Mouse (Mus musculus) heart, embryonic 15.5 days (tissue): ENCODE measurements at regions not wholly inside any gene's neighbourhood (a gene's known extent, or its start where the extent isn't known, plus 50 kb on each side); places are given as distances from the start of the nearest gene placed in this dataset.
"Not testable (repeated sequence)": the region's sequence is repeated elsewhere in the genome, so short reads cannot be mapped to it uniquely, and the experiment has no call there.

Experiments
- ATAC-seq: fragments of 200-750 bp; cut with Nextera tagmentation; replicated peaks from 2 replicates; pipeline ENCODE4 v1.8.0; 2017; ENCODE audit warnings: low read depth, moderate TSS enrichment; ENCODE audit not compliant: insufficient number of reproducible peaks, insufficient read depth, low FRiP score
- H3K27ac ChIP-seq: fragments of 300-500 bp; sonication (generic); 2 replicates; pipeline ENCODE4 v1.5.1; 2015; ENCODE audit warnings: mild to moderate bottlenecking, inconsistent platforms
- H3K27me3 ChIP-seq: fragments of 300-500 bp; sonication (generic); 2 replicates; pipeline ENCODE4 v1.6.1; 2015; ENCODE audit warnings: inconsistent platforms
- H3K36me3 ChIP-seq: fragments of 300-500 bp; sonication (generic); 2 replicates; pipeline ENCODE4 v1.6.1; 2015; ENCODE audit warnings: mild to moderate bottlenecking, inconsistent platforms
- H3K4me1 ChIP-seq: fragments of 300-500 bp; sonication (generic); replicated peaks from 2 replicates; pipeline ENCODE4 v1.6.1; 2015; ENCODE audit warnings: inconsistent platforms
- H3K4me2 ChIP-seq: fragments of 300-500 bp; sonication (generic); 2 replicates; pipeline ENCODE4 v1.6.1; 2015; ENCODE audit warnings: inconsistent platforms, mild to moderate bottlenecking, moderate library complexity
- H3K4me3 ChIP-seq: fragments of 300-500 bp; sonication (generic); 2 replicates; pipeline ENCODE4 v1.5.1; 2015; ENCODE audit warnings: mild to moderate bottlenecking, inconsistent platforms
- H3K9ac ChIP-seq: fragments of 300-500 bp; sonication (generic); 2 replicates; pipeline ENCODE4 v1.6.1; 2015; ENCODE audit warnings: mild to moderate bottlenecking, inconsistent platforms
- H3K9me3 ChIP-seq: fragments of 300-500 bp; sonication (generic); replicated peaks from 2 replicates; pipeline ENCODE4 v1.6.1; 2016; ENCODE audit warnings: inconsistent platforms
- WGBS: fragments of 180-500 bp; shearing (Covaris S2); methylation state at CpG from one replicate; pipeline ENCODE4 v1.1.7; 2015; ENCODE audit warnings: mixed read lengths; 5-methylcytosine and 5-hydroxymethylcytosine counted together

GRCm38 (mm10) chr12:70650470-70650869 is 174.8 kb upstream of the Frmd6 start:
- H3K9me3 ChIP-seq: no peaks in the 10 kb centered on the region
- H3K9ac ChIP-seq: no peak overlapping the region
- H3K36me3 ChIP-seq: no peaks in the 10 kb centered on the region
- 77% methylated on average over 4 of the region's 4 CpGs for WGBS
- peak overlapping the region; percentile 79 for H3K27ac ChIP-seq
- no peaks in the 10 kb centered on the region for H3K27me3 ChIP-seq
- peaks cover 52% of the 10 kb centered on the region for H3K4me1 ChIP-seq
- no peak overlapping the region for H3K4me2 ChIP-seq
- H3K4me3 ChIP-seq: no peak overlapping the region
- no peak for ATAC-seq

GRCm38 (mm10) chr12:70652751-70653150 is 172.6 kb upstream of the Frmd6 start:
- WGBS: 81% methylated on average over 3 of the region's 3 CpGs
- no peaks in the 10 kb centered on the region for H3K36me3 ChIP-seq
- H3K27ac ChIP-seq: no peak overlapping the region
- no peaks in the 10 kb centered on the region for H3K27me3 ChIP-seq
- no peak for ATAC-seq
- peaks cover 64% of the 10 kb centered on the region for H3K4me1 ChIP-seq
- H3K9ac ChIP-seq: no peak overlapping the region
- H3K4me3 ChIP-seq: no peak overlapping the region
- H3K4me2 ChIP-seq: no peak overlapping the region
- H3K9me3 ChIP-seq: no peaks in the 10 kb centered on the region

- H3K4me2 ChIP-seq: no peak overlapping the region
- peaks cover 52% of the 10 kb centered on the region for H3K4me1 ChIP-seq
- no peaks in the 10 kb centered on the region for H3K36me3 ChIP-seq
- H3K27ac ChIP-seq: peak overlapping the region; percentile 70
- ATAC-seq: no peak
- 85% methylated on average over 8 of the region's 8 CpGs for WGBS
- no peak overlapping the region for H3K9ac ChIP-seq
- no peak overlapping the region for H3K4me3 ChIP-seq
- no peaks in the 10 kb centered on the region for H3K9me3 ChIP-seq
- no peaks in the 10 kb centered on the region for H3K27me3 ChIP-seq
These were observed 171.3 kb upstream of the Frmd6 start for GRCm38 (mm10) chr12:70653971-70654370.

GRCm38 (mm10) chr12:70654546-70654945 is 170.8 kb upstream of the Frmd6 start:
- H3K9me3 ChIP-seq: no peaks in the 10 kb centered on the region
- H3K27ac ChIP-seq: peak overlapping the region; percentile 70
- no peaks in the 10 kb centered on the region for H3K27me3 ChIP-seq
- H3K9ac ChIP-seq: no peak overlapping the region
- no peaks in the 10 kb centered on the region for H3K36me3 ChIP-seq
- 22% methylated on average over 3 of the region's 3 CpGs for WGBS
- peaks cover 46% of the 10 kb centered on the region for H3K4me1 ChIP-seq
- no peak overlapping the region for H3K4me3 ChIP-seq
- peak; percentile 55; the same call in 1 of the 2 replicates for ATAC-seq
- H3K4me2 ChIP-seq: no peak overlapping the region

- Histone ChIP-seq H3K36me3 (no peaks in the 10 kb centered on the region), H3K9me3 (no peaks in the 10 kb centered on the region), H3K9ac (no peak overlapping the region), H3K4me2 (no peak overlapping the region), H3K4me3 (no peak overlapping the region), H3K27me3 (no peaks in the 10 kb centered on the region), H3K27ac (peak overlapping the region; percentile 70; the same call in 1 of the 2 replicates), H3K4me1 (peaks cover 38% of the 10 kb centered on the region)
- 90% methylated on average over 2 of the region's 2 CpGs for WGBS
- no peak for ATAC-seq
These were observed 169.9 kb upstream of the Frmd6 start for GRCm38 (mm10) chr12:70655411-70655811.

- ATAC-seq: no peak
These were observed 169.3 kb upstream of the Frmd6 start for GRCm38 (mm10) chr12:70655900-70656544.

GRCm38 (mm10) chr12:70656805-70657492 is 168.4 kb upstream of the Frmd6 start:
- 0 out of 2 replicates have a peak, but pooled peaks have one; percentile 49 for ATAC-seq
- Histone ChIP-seq H3K4me3 (no peak overlapping the region), H3K27me3 (no peaks in the 10 kb centered on the region), H3K27ac (peak overlapping the region; percentile 59), H3K9ac (no peak overlapping the region), H3K4me1 (peaks cover 34% of the 10 kb centered on the region), H3K4me2 (no peak overlapping the region), H3K36me3 (no peaks in the 10 kb centered on the region), H3K9me3 (no peaks in the 10 kb centered on the region)
- WGBS: 36% methylated on average over 7 of the region's 7 CpGs

More at GRCm38 (mm10) chr12:70655900-70656544, 169.3 kb upstream of the Frmd6 start:
- WGBS: 74% methylated on average over 8 of the region's 8 CpGs
- H3K4me3 ChIP-seq: no peak overlapping the region
- peak overlapping the region; percentile 59 for H3K27ac ChIP-seq
- H3K36me3 ChIP-seq: no peaks in the 10 kb centered on the region
- H3K4me2 ChIP-seq: no peak overlapping the region
- H3K4me1 ChIP-seq: peaks cover 36% of the 10 kb centered on the region
- H3K27me3 ChIP-seq: no peaks in the 10 kb centered on the region
- no peak overlapping the region for H3K9ac ChIP-seq
- H3K9me3 ChIP-seq: no peaks in the 10 kb centered on the region

- Histone ChIP-seq H3K9me3 (no peaks in the 10 kb centered on the region), H3K4me3 (no peak overlapping the region), H3K36me3 (no peaks in the 10 kb centered on the region), H3K9ac (no peak overlapping the region), H3K4me1 (peaks cover 34% of the 10 kb centered on the region), H3K27me3 (no peaks in the 10 kb centered on the region), H3K4me2 (no peak overlapping the region), H3K27ac (no peak overlapping the region)
- no peak for ATAC-seq
- 81% methylated on average over 3 of the region's 3 CpGs for WGBS
These were observed 167.9 kb upstream of the Frmd6 start for GRCm38 (mm10) chr12:70657493-70657810.

- Histone ChIP-seq H3K36me3 (no peaks in the 10 kb centered on the region), H3K9me3 (no peaks in the 10 kb centered on the region), H3K4me2 (no peak overlapping the region), H3K9ac (no peak overlapping the region), H3K4me3 (no peak overlapping the region), H3K27ac (no peak overlapping the region), H3K27me3 (no peaks in the 10 kb centered on the region), H3K4me1 (peaks cover 34% of the 10 kb centered on the region)
- ATAC-seq: no peak
- WGBS: 84% methylated on average over 5 of the region's 5 CpGs
These were observed 167.2 kb upstream of the Frmd6 start for GRCm38 (mm10) chr12:70658106-70658505.

GRCm38 (mm10) chr12:70660388-70660787 is 164.9 kb upstream of the Frmd6 start:
- Histone ChIP-seq H3K9me3 (no peaks in the 10 kb centered on the region), H3K4me1 (peaks cover 19% of the 10 kb centered on the region), H3K4me3 (no peak overlapping the region), H3K4me2 (no peak overlapping the region), H3K9ac (no peak overlapping the region), H3K27ac (no peak overlapping the region), H3K27me3 (no peaks in the 10 kb centered on the region), H3K36me3 (no peaks in the 10 kb centered on the region)
- no peak for ATAC-seq
- 78% methylated on average over 4 of the region's 4 CpGs for WGBS

GRCm38 (mm10) chr12:70668158-70668557 is 157.2 kb upstream of the Frmd6 start:
- H3K36me3 ChIP-seq: not testable (repeated sequence)
- WGBS: 92% methylated on average over 6 of the region's 8 CpGs

GRCm38 (mm10) chr12:70672115-70672514 is 153.2 kb upstream of the Frmd6 start:
- no peak for ATAC-seq
- 82% methylated on average over 7 of the region's 7 CpGs for WGBS
- no peak overlapping the region for H3K4me2 ChIP-seq

More at GRCm38 (mm10) chr12:70668158-70668557, 157.2 kb upstream of the Frmd6 start:
- H3K4me2 ChIP-seq, H3K27ac ChIP-seq, H3K9ac ChIP-seq, H3K9me3 ChIP-seq, H3K4me3 ChIP-seq, H3K27me3 ChIP-seq, H3K4me1 ChIP-seq, ATAC-seq: not testable (repeated sequence)

More at GRCm38 (mm10) chr12:70672115-70672514, 153.2 kb upstream of the Frmd6 start:
- H3K27ac ChIP-seq: no peak overlapping the region
- no peaks in the 10 kb centered on the region for H3K9me3 ChIP-seq
- no peak overlapping the region for H3K9ac ChIP-seq
- H3K27me3 ChIP-seq: no peaks in the 10 kb centered on the region
- H3K36me3 ChIP-seq: no peaks in the 10 kb centered on the region
- H3K4me3 ChIP-seq: no peak overlapping the region
- no peaks in the 10 kb centered on the region for H3K4me1 ChIP-seq
